Mouse (Mus musculus) intestine, embryonic 14.5 days (tissue): ENCODE results near the gene Tbxas1. TPM values are rescaled to one million over a fixed set of nuclear protein-coding genes. Genes with fewer than 3 reads are reported as not detected.
A peak's percentile ranks its signal among the peaks of the same experiment; 100 is the strongest.

Experiments used
- ATAC-seq: fragments of 200-750 bp; cut with Nextera tagmentation; replicated peaks from 2 replicates; pipeline ENCODE4 v1.8.0; 2017; ENCODE audit warnings: low read depth, moderate number of reproducible peaks, moderate TSS enrichment, moderate library complexity; ENCODE audit not compliant: low FRiP score, low TSS enrichment
- DNase-seq: peaks from one replicate; pipeline ENCODE4 v3.0.0-alpha.2; 2018; ENCODE audit warnings: low spot score
- H3K27ac ChIP-seq: fragments of 300-500 bp; sonication (generic); 2 replicates; pipeline ENCODE4 v1.5.1; 2014; ENCODE audit warnings: low read depth, mild to moderate bottlenecking, control low read depth
- H3K27me3 ChIP-seq: fragments of 300-500 bp; sonication (generic); replicated peaks from 2 replicates; pipeline ENCODE4 v1.6.1; 2014; ENCODE audit warnings: low read length, control low read depth; ENCODE audit not compliant: control insufficient read depth, insufficient read depth
- H3K36me3 ChIP-seq: fragments of 300-500 bp; sonication (generic); 2 replicates; pipeline ENCODE4 v1.6.1; 2014; ENCODE audit warnings: low read length, control low read depth; ENCODE audit not compliant: control insufficient read depth, insufficient read depth
- H3K4me1 ChIP-seq: fragments of 300-500 bp; sonication (generic); replicated peaks from 2 replicates; pipeline ENCODE4 v1.6.1; 2014; ENCODE audit warnings: low read length, control low read depth, mixed read lengths; ENCODE audit not compliant: control insufficient read depth, insufficient read depth
- H3K4me2 ChIP-seq: fragments of 300-500 bp; sonication (generic); 2 replicates; pipeline ENCODE4 v1.6.1; 2014; ENCODE audit warnings: low read length
- H3K4me3 ChIP-seq: fragments of 300-500 bp; sonication (generic); 2 replicates; pipeline ENCODE4 v1.5.1; 2014; ENCODE audit warnings: low read depth, low read length, control low read depth, mixed read lengths
- H3K9ac ChIP-seq: fragments of 300-500 bp; sonication (generic); 2 replicates; pipeline ENCODE4 v1.6.1; 2014; ENCODE audit warnings: mild to moderate bottlenecking, low read length
- H3K9me3 ChIP-seq: fragments of 300-500 bp; sonication (generic); 2 replicates; pipeline ENCODE4 v1.6.1; 2016; ENCODE audit warnings: low read length, control low read depth; ENCODE audit not compliant: control insufficient read depth
- WGBS: fragments of 180-500 bp; shearing (Covaris S2); extraction: QIAGEN DNeasy Blood & Tissue Kit; methylation state at CpG from one replicate; pipeline ENCODE4 v1.1.7; 2014; 5-methylcytosine and 5-hydroxymethylcytosine counted together
- polyA plus RNA-seq: library from polyadenylated mRNA; unstranded; fragments of >200 nt; fragmentation: Nextera tagmentation; extraction: Ambion mirVana; gene quantifications from 2 replicates; pipeline ENCODE4 v1.2.1, GENCODE M21; 2014

Tbxas1 gene
- polyA plus RNA-seq, 1 experiment from 2014 or later = 2.1 TPM

- no peaks in the 10 kb centered on the region for H3K4me1 ChIP-seq
- no peak overlapping the region for H3K27ac ChIP-seq
- H3K36me3 ChIP-seq = no peaks in the 10 kb centered on the region
- no peaks in the 10 kb centered on the region for H3K27me3 ChIP-seq
- no peak overlapping the region for H3K4me2 ChIP-seq
- ATAC-seq (no peak), DNase-seq (peak; percentile 63)
- H3K9me3 ChIP-seq = no peaks in the 10 kb centered on the region
- WGBS = 74% methylated on average over 7 of the region's 7 CpGs
- H3K4me3 ChIP-seq = no peak overlapping the region
- H3K9ac ChIP-seq = no peak overlapping the region
These were observed 143.6 kb downstream of the Tbxas1 start for GRCm38 (mm10) chr6:39018805-39019204.

- Histone ChIP-seq H3K4me3 (no peak overlapping the region), H3K9me3 (no peaks in the 10 kb centered on the region), H3K36me3 (no peaks in the 10 kb centered on the region), H3K4me2 (no peak overlapping the region), H3K27me3 (no peaks in the 10 kb centered on the region), H3K4me1 (no peaks in the 10 kb centered on the region), H3K27ac (no peak overlapping the region), H3K9ac (no peak overlapping the region)
- DNase-seq (no peak), ATAC-seq (no peak)
- 70% methylated on average over 5 of the region's 5 CpGs for WGBS
These were observed 144.0 kb downstream of the Tbxas1 start for GRCm38 (mm10) chr6:39019219-39019618.

- Histone ChIP-seq H3K27me3 (no peaks in the 10 kb centered on the region), H3K27ac (no peak overlapping the region), H3K36me3 (no peaks in the 10 kb centered on the region), H3K4me3 (no peak overlapping the region), H3K9ac (no peak overlapping the region), H3K4me2 (no peak overlapping the region), H3K9me3 (no peaks in the 10 kb centered on the region), H3K4me1 (no peaks in the 10 kb centered on the region; the same call in 1 of the 2 replicates)
- ATAC-seq (no peak), DNase-seq (no peak)
- WGBS = 74% methylated on average over 1 of the region's 1 CpGs
These were observed 146.7 kb downstream of the Tbxas1 start for GRCm38 (mm10) chr6:39021909-39022308.

- H3K4me1 ChIP-seq = no peaks in the 10 kb centered on the region; the same call in 1 of the 2 replicates
- no peak overlapping the region for H3K27ac ChIP-seq
- ATAC-seq = no peak
- H3K9ac ChIP-seq = no peak overlapping the region
- no peaks in the 10 kb centered on the region for H3K36me3 ChIP-seq
- H3K4me2 ChIP-seq = no peak overlapping the region
- no peaks in the 10 kb centered on the region for H3K9me3 ChIP-seq
- no peaks in the 10 kb centered on the region for H3K27me3 ChIP-seq
- no peak overlapping the region for H3K4me3 ChIP-seq
- whole genome bisulfite sequencing = 78% methylated on average over 7 of the region's 7 CpGs
- no peak for DNase-seq
These were observed 147.4 kb downstream of the Tbxas1 start for GRCm38 (mm10) chr6:39022461-39023181.

GRCm38 (mm10) chr6:39024631-39025030 is 149.4 kb downstream of the Tbxas1 start:
- DNase-seq = no peak
- peak overlapping the region; percentile 39; the same call in 1 of the 2 replicates for H3K27ac ChIP-seq
- H3K4me1 ChIP-seq = no peaks in the 10 kb centered on the region; the same call in 1 of the 2 replicates
- no peak overlapping the region for H3K4me2 ChIP-seq
- no peaks in the 10 kb centered on the region for H3K9me3 ChIP-seq
- no peak overlapping the region for H3K9ac ChIP-seq
- ATAC-seq = no peak
- WGBS = 15% methylated on average over 4 of the region's 4 CpGs
- no peaks in the 10 kb centered on the region for H3K27me3 ChIP-seq
- H3K36me3 ChIP-seq = no peaks in the 10 kb centered on the region
- H3K4me3 ChIP-seq = no peak overlapping the region

- DNase-seq (no peak), ATAC-seq (no peak)
- no peaks in the 10 kb centered on the region for H3K27me3 ChIP-seq
- H3K36me3 ChIP-seq = no peaks in the 10 kb centered on the region
- H3K9me3 ChIP-seq = no peaks in the 10 kb centered on the region
- no peak overlapping the region for H3K9ac ChIP-seq
- H3K27ac ChIP-seq = peak overlapping the region; percentile 39; the same call in 1 of the 2 replicates
- no peak overlapping the region for H3K4me3 ChIP-seq
- 54% methylated on average over 7 of the region's 7 CpGs for WGBS
- H3K4me2 ChIP-seq = no peak overlapping the region
- no peaks in the 10 kb centered on the region; the same call in 1 of the 2 replicates for H3K4me1 ChIP-seq
These were observed 149.8 kb downstream of the Tbxas1 start for GRCm38 (mm10) chr6:39025038-39025437.

- ATAC-seq = no peak
- H3K9me3 ChIP-seq = no peaks in the 10 kb centered on the region
- 77% methylated on average over 4 of the region's 4 CpGs for WGBS
These were observed 155.5 kb downstream of the Tbxas1 start for GRCm38 (mm10) chr6:39030714-39031113.

GRCm38 (mm10) chr6:39033676-39034075 is 158.5 kb downstream of the Tbxas1 start:
- Histone ChIP-seq H3K4me3 (no peak overlapping the region), H3K9me3 (no peaks in the 10 kb centered on the region), H3K4me2 (no peak overlapping the region), H3K27me3 (no peaks in the 10 kb centered on the region), H3K4me1 (peaks cover 12% of the 10 kb centered on the region; the same call in 1 of the 2 replicates), H3K36me3 (no peaks in the 10 kb centered on the region), H3K9ac (no peak overlapping the region), H3K27ac (no peak overlapping the region)
- no peak for ATAC-seq
- WGBS = 80% methylated on average over 7 of the region's 7 CpGs
- DNase-seq = no peak

More at GRCm38 (mm10) chr6:39030714-39031113, 155.5 kb downstream of the Tbxas1 start:
- H3K4me3 ChIP-seq = no peak overlapping the region
- no peak overlapping the region for H3K4me2 ChIP-seq
- DNase-seq = no peak
- H3K9ac ChIP-seq = no peak overlapping the region
- no peaks in the 10 kb centered on the region for H3K36me3 ChIP-seq
- H3K27me3 ChIP-seq = no peaks in the 10 kb centered on the region
- peaks cover 8% of the 10 kb centered on the region; the same call in 1 of the 2 replicates for H3K4me1 ChIP-seq
- no peak overlapping the region for H3K27ac ChIP-seq

- DNase-seq (no peak), ATAC-seq (no peak)
- no peaks in the 10 kb centered on the region for H3K36me3 ChIP-seq
- H3K4me1 ChIP-seq = peaks cover 17% of the 10 kb centered on the region; the same call in 1 of the 2 replicates
- 92% methylated on average over 6 of the region's 6 CpGs for WGBS
- no peak overlapping the region for H3K9ac ChIP-seq
- H3K9me3 ChIP-seq = no peaks in the 10 kb centered on the region
- H3K27ac ChIP-seq = no peak overlapping the region
- no peak overlapping the region for H3K4me3 ChIP-seq
- no peaks in the 10 kb centered on the region for H3K27me3 ChIP-seq
- H3K4me2 ChIP-seq = no peak overlapping the region
These were observed 159.8 kb downstream of the Tbxas1 start for GRCm38 (mm10) chr6:39035039-39035438.
